Mouse (Mus musculus) left cerebral cortex, adult 2 months (tissue): Measurements from ENCODE around the gene E2f8. TPM values are rescaled to one million over a fixed set of nuclear protein-coding genes. Genes with fewer than 3 reads are reported as not detected.

Experiments
- DNase-seq, 2 experiments: peaks; one replicate each; pipeline ENCODE4 v3.0.0; 2021 to 2022; ENCODE audit warnings: low spot score in 2 of 2, mixed read lengths in 1 of 2; ENCODE audit errors: extremely low spot score in 1 of 2
- H3K27ac ChIP-seq: fragments of 200-600 bp; 2 replicates; pipeline ENCODE4 v1.8.1; 2022
- H3K4me3 ChIP-seq: fragments of 200-600 bp; 2 replicates; pipeline ENCODE4 v1.8.1; 2022
- CTCF ChIP-seq: fragments of 200-600 bp; IDR thresholded peaks from 2 replicates; pipeline ENCODE4 v1.8.1; 2022; ENCODE audit warnings: antibody characterized with exemption, mild to moderate bottlenecking, moderate library complexity
- intact Hi-C: fragments of 180-260 bp; cut with DNase I; formaldehyde crosslinking; loops from one replicate; pipeline ENCODE4 v1.15.1; 2025
- long read RNA-seq, 2 experiments: library from polyadenylated mRNA; stranded (forward); transcript quantifications; one replicate each; pipeline ENCODE4 v2.0.0; 2021; ENCODE audit warnings: borderline mapping rate in 2 of 2
- total RNA-seq, 2 experiments: library from RNA; stranded (reverse); gene quantifications; 2 replicates each; pipeline ENCODE4 v1.2.3; 2021

The E2f8 gene
- total RNA-seq, result under 1 TPM; 0.09 to 0.23 TPM
- long read RNA-seq, experiment 1, partial matches to known transcripts, result 0 of 1 reads
- long read RNA-seq, experiment 1, other reads (novel, unspliced or antisense), result 1 of 1 reads
- long read RNA-seq, experiment 2, partial matches to known transcripts, result 0 of 1 reads
- long read RNA-seq, experiment 2, other reads (novel, unspliced or antisense), result 1 of 1 reads

DNA sequence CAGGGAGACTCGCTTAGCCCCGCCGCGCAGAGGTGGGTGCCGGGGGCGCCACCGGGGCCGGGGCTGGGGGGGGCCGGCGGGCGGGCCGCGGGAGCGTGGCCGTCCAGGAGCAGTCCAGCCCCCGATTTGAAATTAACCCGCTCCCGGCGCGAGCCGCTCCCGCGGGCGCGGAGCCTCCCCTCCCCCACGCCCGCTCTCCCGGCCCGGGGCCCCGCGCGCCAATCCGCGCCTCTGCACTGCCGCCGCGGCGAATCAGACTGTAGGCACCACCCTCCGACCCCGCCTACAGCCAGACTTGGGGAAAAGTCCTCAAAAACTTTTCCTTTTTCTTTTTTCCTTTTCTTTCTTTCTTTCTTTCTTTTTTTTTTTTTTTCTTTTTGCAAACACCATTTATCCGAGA is at the start of gene E2f8:
Gene E2f8 (minus strand): TSS at position 111 of the 400 bp plus-strand sequence.
- Histone ChIP-seq H3K27ac (no peak within 1 kb of the TSS), H3K4me3 (peak within 1 kb of the TSS; percentile 74)
- intact Hi-C loops, result no loop called here
- TF ChIP-seq CTCF, result no peak
- DNase-seq, result peak in 1 of 2 experiments; percentile 46

- intact Hi-C loops, result no loop called here
- no peak for TF ChIP-seq CTCF
- Histone ChIP-seq H3K27ac (no peak overlapping the region), H3K4me3 (no peak overlapping the region)
- DNase-seq, result peak in 1 of 2 experiments; percentile 19
Measured at GRCm38 (mm10) chr7:48930399-48930798, 49.0 kb upstream of the E2f8 start.

- intact Hi-C loops, result loop anchor here (1.0 to 5.0 kb wide), 2 partner anchors 36 to 193 kb away; no protein-coding TSS in a partner anchor
- DNase-seq, result peak; percentile 58 to 73
Measured at GRCm38 (mm10) chr7:48928364-48928763, 47.0 kb upstream of the E2f8 start.

DNA sequence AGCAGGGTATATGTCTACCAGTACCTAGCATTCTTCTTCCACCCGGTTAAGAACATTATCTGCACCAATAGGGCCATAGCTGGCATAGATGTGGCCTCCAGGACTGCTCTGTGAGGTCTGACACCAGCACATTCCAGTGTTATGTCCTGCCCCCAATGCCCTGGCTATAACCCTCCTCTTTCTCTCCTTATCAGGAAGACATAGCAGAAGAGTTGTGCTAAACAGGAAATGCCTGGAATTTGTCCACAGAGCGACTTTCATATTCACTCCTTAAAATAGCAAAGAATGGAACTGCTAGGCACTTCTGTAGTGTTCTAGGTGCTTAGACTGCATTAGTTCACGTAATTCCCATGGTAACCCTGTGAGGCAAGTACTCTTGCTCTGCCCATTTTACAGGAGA is 43.8 kb upstream of the E2f8 start:
- no peak overlapping the region for H3K4me3 ChIP-seq
- no peak for DNase-seq
- intact Hi-C loops, result loop anchor here (5.0 kb wide), 1 partner anchor 33 kb away; no protein-coding TSS in a partner anchor
- H3K27ac ChIP-seq, result no peak overlapping the region
- no peak for TF ChIP-seq CTCF

More at GRCm38 (mm10) chr7:48928364-48928763, 47.0 kb upstream of the E2f8 start:
- Histone ChIP-seq H3K27ac (no peak overlapping the region), H3K4me3 (no peak overlapping the region)
- peak; percentile 77 for TF ChIP-seq CTCF

DNA sequence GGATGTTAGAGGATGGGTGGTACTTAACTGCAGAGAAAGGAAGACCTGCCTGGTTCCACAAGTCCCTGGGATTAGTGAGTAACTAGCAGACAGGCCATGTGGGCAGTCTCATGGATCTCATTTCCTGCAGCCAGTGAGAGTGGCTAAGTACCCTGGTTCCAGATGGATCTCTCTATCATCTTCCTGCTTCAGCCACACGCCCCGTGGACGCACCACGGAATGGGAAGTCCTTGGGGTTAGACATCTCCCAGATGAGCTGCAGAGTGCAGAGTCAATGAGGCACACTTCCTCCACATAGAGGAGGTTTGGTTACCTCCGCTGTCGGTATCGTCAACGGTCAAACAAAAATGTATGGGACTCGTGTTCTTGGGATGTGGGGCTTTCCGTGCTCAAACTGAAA is 42.2 kb upstream of the E2f8 start:
- intact Hi-C loops, result no loop called here

DNA sequence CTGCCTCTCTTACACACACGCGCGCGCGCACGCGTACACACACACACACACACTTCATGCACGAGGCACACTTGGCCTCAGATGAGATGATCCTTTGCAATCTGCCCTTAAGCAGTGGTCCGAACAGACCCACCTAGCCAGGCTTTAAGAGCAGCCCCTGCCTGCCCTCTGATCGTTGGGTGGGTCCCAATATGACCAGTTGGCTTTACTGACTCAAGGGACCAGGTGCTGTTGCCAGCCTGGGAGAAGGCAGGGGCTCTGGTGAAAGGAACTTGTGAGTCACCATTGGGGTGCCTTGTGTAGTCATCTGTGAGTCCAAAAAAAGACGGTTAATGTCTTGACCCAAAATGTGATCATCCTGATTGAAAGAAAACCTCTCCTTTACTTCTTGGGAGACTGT is 37.0 kb upstream of the E2f8 start:
- no peak for TF ChIP-seq CTCF
- no peak for DNase-seq
- intact Hi-C loops, result no loop called here

More for the DNA sequence above, 42.2 kb upstream of the E2f8 start:
- Histone ChIP-seq H3K27ac (no peak overlapping the region), H3K4me3 (no peak overlapping the region)
- no peak for TF ChIP-seq CTCF
- DNase-seq, result no peak

GRCm38 (mm10) chr7:48917988-48918387 is 36.6 kb upstream of the E2f8 start:
- TF ChIP-seq CTCF, result no peak
- DNase-seq, result no peak
- no peak overlapping the region for H3K27ac ChIP-seq
- intact Hi-C loops, result no loop called here
- no peak overlapping the region for H3K4me3 ChIP-seq

More for the DNA sequence above, 37.0 kb upstream of the E2f8 start:
- no peak overlapping the region for H3K4me3 ChIP-seq
- H3K27ac ChIP-seq, result no peak overlapping the region

DNA sequence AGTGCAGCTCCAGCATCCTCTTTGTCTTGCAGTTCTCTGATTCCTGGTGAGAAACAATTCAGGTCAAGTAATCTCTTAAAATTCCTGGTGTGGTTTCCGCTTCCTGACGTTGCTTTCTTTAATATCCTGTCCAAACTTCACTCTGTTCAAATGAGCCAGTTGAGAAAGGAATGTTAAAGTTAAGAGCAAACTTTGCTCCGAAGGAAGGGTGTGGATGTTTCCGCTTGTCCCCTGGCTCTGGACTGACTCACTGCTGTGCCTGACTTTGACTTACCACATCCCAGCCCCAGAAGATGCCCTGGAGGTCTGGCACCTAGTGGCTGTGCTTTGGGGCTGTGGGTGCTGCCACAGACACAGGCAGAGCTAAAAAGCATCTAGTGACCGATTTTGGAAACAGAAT is 36.1 kb upstream of the E2f8 start:
- no peak overlapping the region for H3K27ac ChIP-seq
- DNase-seq, result no peak
- intact Hi-C loops, result no loop called here
- no peak overlapping the region for H3K4me3 ChIP-seq
- TF ChIP-seq CTCF, result no peak

- no peak overlapping the region for H3K4me3 ChIP-seq
- no peak overlapping the region for H3K27ac ChIP-seq
- no peak for DNase-seq
- intact Hi-C loops, result no loop called here
- TF ChIP-seq CTCF, result no peak
Measured at GRCm38 (mm10) chr7:48914630-48915506, 33.5 kb upstream of the E2f8 start.

- H3K4me3 ChIP-seq, result no peak overlapping the region
- intact Hi-C loops, result no loop called here
Measured at GRCm38 (mm10) chr7:48911146-48911545, 29.8 kb upstream of the E2f8 start.

DNA sequence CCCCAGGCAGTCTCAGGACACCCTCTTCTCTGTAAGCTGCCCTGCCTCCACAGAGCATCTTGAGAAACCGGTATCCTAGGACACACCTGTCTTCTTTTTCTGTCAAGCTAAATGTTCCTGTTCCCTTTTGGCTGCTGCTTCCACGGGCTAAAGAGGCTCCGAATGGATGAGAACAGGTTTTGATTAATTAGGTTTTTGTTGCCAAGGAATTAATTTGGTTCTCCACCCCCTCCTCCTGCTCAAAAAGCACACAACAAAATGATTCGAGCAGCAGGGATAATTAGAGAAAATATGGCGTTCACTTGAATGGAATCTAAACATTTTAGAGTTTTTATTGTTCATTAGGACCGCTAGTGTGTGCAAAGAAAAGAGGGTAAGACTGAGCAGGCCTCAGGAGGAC is 28.9 kb upstream of the E2f8 start:
- DNase-seq, result no peak
- Histone ChIP-seq H3K27ac (no peak overlapping the region), H3K4me3 (no peak overlapping the region)
- no peak for TF ChIP-seq CTCF
- intact Hi-C loops, result no loop called here

More at GRCm38 (mm10) chr7:48911146-48911545, 29.8 kb upstream of the E2f8 start:
- no peak overlapping the region for H3K27ac ChIP-seq
- no peak for DNase-seq
- no peak for TF ChIP-seq CTCF

- H3K27ac ChIP-seq, result no peak overlapping the region
- no peak for TF ChIP-seq CTCF
Measured at GRCm38 (mm10) chr7:48909342-48909671, 27.9 kb upstream of the E2f8 start.

More at GRCm38 (mm10) chr7:48909342-48909671, 27.9 kb upstream of the E2f8 start:
- intact Hi-C loops, result no loop called here
- no peak overlapping the region for H3K4me3 ChIP-seq
- no peak for DNase-seq
